Mouse (Mus musculus): Measurements from ENCODE around the gene Txnip. TPM values are rescaled to one million over a fixed set of nuclear protein-coding genes. Genes with fewer than 3 reads are reported as not detected.

Gene Txnip
- total and polyA plus RNA-seq, 3 experiments = 19.5 to 1,322 (median 307) TPM

GRCm38 (mm10) chr3:96554251-96554650 lies 3.5 kb upstream of the Txnip start:
- TF ChIP-seq TAL1 (conservative IDR thresholded peaks at IDR 0.05; ENCODE audit: low read depth, low read length) = no peak
- H3K36me3 ChIP-seq (replicated peaks) = peaks cover 1% of the 10 kb centered on the region
- H3K9me3 ChIP-seq (replicated peaks) = no peaks in the 10 kb centered on the region
- peaks cover 34% of the 10 kb centered on the region for H3K4me1 ChIP-seq (ENCODE audit: insufficient read depth, low read depth, low read length)
- H3K4me3 ChIP-seq (ENCODE audit: low read depth, low read length) = no peak overlapping the region
- DNase-seq (ENCODE audit: low spot score) = no peak
- no peak for ATAC-seq (ENCODE audit: extremely low read depth, insufficient number of reproducible peaks, low FRiP score, poor library complexity, severe bottlenecking)
- peaks cover 6% of the 10 kb centered on the region; the same call in 1 of the 2 replicates for H3K27me3 ChIP-seq (ENCODE audit: insufficient read depth, low read length)

DNA sequence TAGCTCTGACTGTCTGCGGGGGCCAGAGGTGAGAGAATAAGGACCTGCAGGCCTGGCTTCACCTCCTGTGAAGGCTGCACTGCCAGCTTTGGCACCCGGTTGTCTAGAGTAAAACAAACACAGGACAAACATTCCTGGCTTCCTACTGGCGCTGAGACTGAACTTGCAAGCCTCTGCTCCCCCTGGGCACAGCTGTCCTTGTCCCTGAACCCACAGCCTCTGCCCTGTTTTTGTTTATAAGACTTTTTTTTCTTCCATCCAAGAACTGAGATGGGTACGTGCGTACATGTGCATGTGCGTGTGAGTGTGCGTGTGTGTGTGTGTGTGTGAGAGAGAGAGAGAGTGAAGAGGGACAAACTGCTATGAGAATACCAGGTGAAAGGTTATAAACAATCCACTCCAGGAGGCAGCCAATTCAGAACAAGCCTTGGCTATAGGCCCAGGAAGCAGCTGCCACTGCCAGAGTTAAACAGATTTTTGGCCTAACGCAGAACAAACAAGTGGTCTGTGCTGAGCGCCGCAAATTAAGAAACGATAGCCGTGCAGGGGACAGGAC lies 2.6 kb upstream of the Txnip start:
- Histone ChIP-seq H3K36me3 (replicated peaks) (peaks cover 10% of the 10 kb centered on the region), H3K9me3 (replicated peaks) (no peaks in the 10 kb centered on the region), H3K27me3 (ENCODE audit: insufficient read depth, low read length) (peaks cover 4% of the 10 kb centered on the region; the same call in 1 of the 2 replicates), H3K4me1 (ENCODE audit: insufficient read depth, low read depth, low read length) (peaks cover 43% of the 10 kb centered on the region), H3K4me3 (ENCODE audit: low read depth, low read length) (no peak overlapping the region)
- no peak for ATAC-seq (ENCODE audit: extremely low read depth, insufficient number of reproducible peaks, low FRiP score, poor library complexity, severe bottlenecking)
- no peak for DNase-seq (ENCODE audit: low spot score)
- TF ChIP-seq GATA2 (IDR thresholded peaks at IDR 0.05; ENCODE audit: borderline replicate concordance, low read depth, low read length) = no peak
- no peak for TF ChIP-seq CTCF (IDR thresholded peaks at IDR 0.05; ENCODE audit: low read depth, low read length)
- TF ChIP-seq POLR2AphosphoS5 (IDR thresholded peaks at IDR 0.05; ENCODE audit: insufficient replicate concordance, low read depth, low read length) = no peak
- TF ChIP-seq GATA1 (IDR thresholded peaks at IDR 0.05; ENCODE audit: borderline replicate concordance, low read length) = no peak
- no peak for TF ChIP-seq TAL1 (conservative IDR thresholded peaks at IDR 0.05; ENCODE audit: low read depth, low read length)

GRCm38 (mm10) chr3:96555999-96556614 lies 1.6 kb upstream of the Txnip start:
- DNase-seq (ENCODE audit: low spot score) (no peak), ATAC-seq (ENCODE audit: extremely low read depth, insufficient number of reproducible peaks, low FRiP score, poor library complexity, severe bottlenecking) (no peak)
- H3K4me1 ChIP-seq (ENCODE audit: insufficient read depth, low read depth, low read length) = peaks cover 52% of the 10 kb centered on the region
- no peaks in the 10 kb centered on the region for H3K9me3 ChIP-seq (replicated peaks)
- TF ChIP-seq TAL1 (conservative IDR thresholded peaks at IDR 0.05; ENCODE audit: low read depth, low read length) (no peak), GATA2 (IDR thresholded peaks at IDR 0.05; ENCODE audit: borderline replicate concordance, low read depth, low read length) (no peak), GATA1 (IDR thresholded peaks at IDR 0.05; ENCODE audit: borderline replicate concordance, low read length) (no peak), POLR2AphosphoS5 (IDR thresholded peaks at IDR 0.05; ENCODE audit: insufficient replicate concordance, low read depth, low read length) (no peak), CTCF (IDR thresholded peaks at IDR 0.05; ENCODE audit: low read depth, low read length) (no peak)
- no peak overlapping the region for H3K4me3 ChIP-seq (ENCODE audit: low read depth, low read length)
- H3K27me3 ChIP-seq (ENCODE audit: insufficient read depth, low read length) = no peaks in the 10 kb centered on the region
- peaks cover 20% of the 10 kb centered on the region for H3K36me3 ChIP-seq (replicated peaks)

DNA sequence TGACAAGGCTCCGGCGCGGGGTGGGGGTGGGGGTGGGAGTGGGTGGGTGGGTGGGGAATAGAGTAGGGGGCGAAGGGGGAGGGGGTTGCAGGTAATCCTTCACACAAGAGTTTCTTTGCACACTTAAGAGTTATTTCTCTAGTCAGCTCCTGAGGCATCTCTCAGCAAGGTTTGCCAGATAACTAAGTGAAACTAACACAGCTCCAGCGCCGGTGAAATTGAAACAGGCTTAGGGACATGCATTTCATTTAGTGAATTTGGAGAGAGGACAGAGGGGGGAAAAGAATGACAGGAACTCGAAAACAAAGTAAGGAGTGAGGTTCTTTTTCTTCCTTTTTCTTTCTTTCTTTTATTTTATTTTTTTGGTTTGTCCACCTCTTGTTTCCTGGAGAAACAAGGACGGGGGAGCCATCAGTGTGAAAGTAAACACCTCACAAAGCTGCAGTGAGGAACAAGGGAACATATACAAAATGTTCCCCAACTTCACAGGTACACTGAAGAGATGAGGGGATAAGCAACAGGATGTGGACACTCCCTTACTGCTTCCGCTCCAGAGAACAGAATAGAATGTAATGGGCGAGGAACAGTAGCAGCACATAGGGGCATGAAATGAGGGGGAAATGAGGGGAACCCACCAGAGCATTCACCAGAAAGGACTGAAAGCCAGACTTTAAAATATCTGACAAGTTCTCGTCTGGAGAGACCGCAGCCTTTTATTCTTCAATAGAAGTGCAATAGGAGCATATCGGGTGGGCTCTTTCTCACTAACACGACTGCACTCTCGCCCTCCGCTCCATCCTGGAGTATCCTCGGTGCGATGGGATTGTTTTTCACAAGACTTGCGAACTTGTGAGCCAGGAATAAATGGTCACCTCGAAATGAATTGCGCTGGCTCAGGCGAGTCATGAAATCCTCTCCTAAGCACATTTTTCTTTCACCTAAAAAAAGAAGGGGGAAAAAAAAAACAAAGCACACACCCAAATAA lies 814 bp upstream of the Txnip start:
- DNase-seq (ENCODE audit: low spot score) = peak; percentile 58
- Histone ChIP-seq H3K36me3 (replicated peaks) (peaks cover 26% of the 10 kb centered on the region), H3K4me3 (ENCODE audit: low read depth, low read length) (peak overlapping the region; percentile 80), H3K27me3 (ENCODE audit: insufficient read depth, low read length) (no peaks in the 10 kb centered on the region), H3K9me3 (replicated peaks) (no peaks in the 10 kb centered on the region), H3K4me1 (ENCODE audit: insufficient read depth, low read depth, low read length) (peaks cover 51% of the 10 kb centered on the region)
- TF ChIP-seq GATA2 (IDR thresholded peaks at IDR 0.05; ENCODE audit: borderline replicate concordance, low read depth, low read length) = peak; percentile 65; the same call in 1 of the 2 replicates
- TF ChIP-seq POLR2AphosphoS5 (IDR thresholded peaks at IDR 0.05; ENCODE audit: insufficient replicate concordance, low read depth, low read length) = no peak
- no peak for TF ChIP-seq TAL1 (conservative IDR thresholded peaks at IDR 0.05; ENCODE audit: low read depth, low read length)
- no peak for TF ChIP-seq CTCF (IDR thresholded peaks at IDR 0.05; ENCODE audit: low read depth, low read length)
- no peak for TF ChIP-seq GATA1 (IDR thresholded peaks at IDR 0.05; ENCODE audit: borderline replicate concordance, low read length)
- 0 out of 2 replicates have a peak, but pooled peaks have one; percentile 19 for ATAC-seq (ENCODE audit: extremely low read depth, insufficient number of reproducible peaks, low FRiP score, poor library complexity, severe bottlenecking)

DNA sequence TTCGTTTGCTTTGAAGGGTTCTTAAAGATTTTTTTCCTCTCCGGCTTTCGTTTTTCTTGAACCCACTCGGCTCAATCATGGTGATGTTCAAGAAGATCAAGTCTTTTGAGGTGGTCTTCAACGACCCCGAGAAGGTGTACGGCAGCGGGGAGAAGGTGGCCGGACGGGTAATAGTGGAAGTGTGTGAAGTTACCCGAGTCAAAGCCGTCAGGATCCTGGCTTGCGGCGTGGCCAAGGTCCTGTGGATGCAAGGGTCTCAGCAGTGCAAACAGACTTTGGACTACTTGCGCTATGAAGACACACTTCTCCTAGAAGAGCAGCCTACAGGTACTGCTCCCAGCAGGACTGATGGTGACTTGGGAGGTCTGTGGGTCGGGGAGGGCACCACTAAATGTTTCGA lies 402 bp downstream of the Txnip start:
- peaks cover 56% of the 10 kb centered on the region for H3K4me1 ChIP-seq (ENCODE audit: insufficient read depth, low read depth, low read length)
- no peaks in the 10 kb centered on the region for H3K27me3 ChIP-seq (ENCODE audit: insufficient read depth, low read length)
- H3K36me3 ChIP-seq (replicated peaks) = peaks cover 28% of the 10 kb centered on the region
- peak overlapping the region; percentile 80 for H3K4me3 ChIP-seq (ENCODE audit: low read depth, low read length)
- ATAC-seq (ENCODE audit: extremely low read depth, insufficient number of reproducible peaks, low FRiP score, poor library complexity, severe bottlenecking) (no peak), DNase-seq (ENCODE audit: low spot score) (no peak)
- no peaks in the 10 kb centered on the region for H3K9me3 ChIP-seq (replicated peaks)
- no peak for TF ChIP-seq TAL1 (conservative IDR thresholded peaks at IDR 0.05; ENCODE audit: low read depth, low read length)
- no peak for TF ChIP-seq GATA1 (IDR thresholded peaks at IDR 0.05; ENCODE audit: borderline replicate concordance, low read length)
- no peak for TF ChIP-seq CTCF (IDR thresholded peaks at IDR 0.05; ENCODE audit: low read depth, low read length)
- TF ChIP-seq POLR2AphosphoS5 (IDR thresholded peaks at IDR 0.05; ENCODE audit: insufficient replicate concordance, low read depth, low read length) = peak; percentile 8; the same call in 1 of the 2 replicates

- H3K9me3 ChIP-seq (replicated peaks) = no peaks in the 10 kb centered on the region
- peak overlapping the region; percentile 80 for H3K4me3 ChIP-seq (ENCODE audit: low read depth, low read length)
- peaks cover 28% of the 10 kb centered on the region for H3K36me3 ChIP-seq (replicated peaks)
- ATAC-seq (ENCODE audit: extremely low read depth, insufficient number of reproducible peaks, low FRiP score, poor library complexity, severe bottlenecking) (no peak), DNase-seq (ENCODE audit: low spot score) (no peak)
- peaks cover 52% of the 10 kb centered on the region for H3K4me1 ChIP-seq (ENCODE audit: insufficient read depth, low read depth, low read length)
- H3K27me3 ChIP-seq (ENCODE audit: insufficient read depth, low read length) = no peaks in the 10 kb centered on the region
- TF ChIP-seq POLR2AphosphoS5 (IDR thresholded peaks at IDR 0.05; ENCODE audit: insufficient replicate concordance, low read depth, low read length) = no peak
- TF ChIP-seq GATA2 (IDR thresholded peaks at IDR 0.05; ENCODE audit: borderline replicate concordance, low read depth, low read length) = no peak
- TF ChIP-seq CTCF (IDR thresholded peaks at IDR 0.05; ENCODE audit: low read depth, low read length) = no peak
- no peak for TF ChIP-seq GATA1 (IDR thresholded peaks at IDR 0.05; ENCODE audit: borderline replicate concordance, low read length)
- no peak for TF ChIP-seq TAL1 (conservative IDR thresholded peaks at IDR 0.05; ENCODE audit: low read depth, low read length)
Observed at GRCm38 (mm10) chr3:96558668-96559196, 975 bp downstream of the Txnip start.
